Mouse (Mus musculus): ENCODE results near the gene Chmp2b. TPM values are rescaled to one million over a fixed set of nuclear protein-coding genes. Genes with fewer than 3 reads are reported as not detected.

The Chmp2b gene
- 7.5 TPM in 2 replicates for polyA plus RNA-seq (2012; rRNA removed)

GRCm38 (mm10) chr16:65561963-65562863, at the start of gene Chmp2b:
Gene Chmp2b (minus strand): TSS chr16:65562726.

GRCm38 (mm10) chr16:65520211-65520610, 42.3 kb downstream of the Chmp2b start, which contains the start of gene Pou1f1:
Gene Pou1f1 (plus strand): TSS chr16:65520511.

Other genes starting within 250 kb of the Chmp2b start
- not detected in 2 replicates for gene Pou1f1, start 42.2 kb downstream of the Chmp2b start, polyA plus RNA-seq (2012; rRNA removed)

Data from liver, embryonic 14 days (tissue).